Mouse (Mus musculus) lung, postnatal 0 days (tissue): ENCODE results near the gene Cmas. TPM values are rescaled to one million over a fixed set of nuclear protein-coding genes. Genes with fewer than 3 reads are reported as not detected.

Experiments
- ATAC-seq: fragments of 200-750 bp; cut with Nextera tagmentation; 2 replicates; pipeline ENCODE4 v1.8.0; 2017; ENCODE audit warnings: moderate library complexity
- DNase-seq: peaks from one replicate; pipeline ENCODE4 v3.0.0-alpha.2; 2016; ENCODE audit warnings: low spot score
- H3K27ac ChIP-seq: fragments of 300-500 bp; sonication (generic); 2 replicates; pipeline ENCODE4 v1.5.1; 2014; ENCODE audit warnings: antibody characterized with exemption, mild to moderate bottlenecking, low read length, mixed read lengths
- H3K27me3 ChIP-seq: fragments of 300-500 bp; sonication (generic); replicated peaks from 2 replicates; pipeline ENCODE4 v1.6.1; 2014; ENCODE audit warnings: low read length, mixed read lengths; ENCODE audit not compliant: insufficient read depth
- H3K36me3 ChIP-seq: fragments of 300-500 bp; sonication (generic); 2 replicates; pipeline ENCODE4 v1.6.1; 2014; ENCODE audit warnings: low read length, mixed read lengths; ENCODE audit not compliant: insufficient read depth
- H3K4me1 ChIP-seq: fragments of 300-500 bp; sonication (generic); 2 replicates; pipeline ENCODE4 v1.6.1; 2014; ENCODE audit warnings: antibody characterized with exemption, low read depth, low read length, mixed read lengths; ENCODE audit not compliant: insufficient read depth
- H3K4me2 ChIP-seq: fragments of 300-500 bp; sonication (generic); replicated peaks from 2 replicates; pipeline ENCODE4 v1.6.1; 2014; ENCODE audit warnings: low read depth, mild to moderate bottlenecking, low read length, moderate library complexity, mixed read lengths
- H3K4me3 ChIP-seq: fragments of 300-500 bp; sonication (generic); 2 replicates; pipeline ENCODE4 v1.5.1; 2014; ENCODE audit warnings: low read depth, low read length
- H3K9ac ChIP-seq: fragments of 300-500 bp; sonication (generic); replicated peaks from 2 replicates; pipeline ENCODE4 v1.6.1; 2014; ENCODE audit warnings: low read depth, mild to moderate bottlenecking
- H3K9me3 ChIP-seq: fragments of 300-500 bp; sonication (generic); 2 replicates; pipeline ENCODE4 v1.6.1; 2016; ENCODE audit warnings: low read length, mixed read lengths
- CTCF ChIP-seq: IDR thresholded peaks from 2 replicates; pipeline ENCODE4 v1.5.1; 2016; ENCODE audit warnings: antibody characterized with exemption, mild to moderate bottlenecking
- EP300 ChIP-seq: IDR thresholded peaks from 2 replicates; pipeline ENCODE4 v1.6.1; 2016; ENCODE audit warnings: antibody characterized with exemption, mild to moderate bottlenecking, control low read depth
- WGBS: fragments of 180-500 bp; shearing (Covaris S2); extraction: QIAGEN DNeasy Blood & Tissue Kit; methylation state at CpG from one replicate; pipeline ENCODE4 v1.1.7; 2014; 5-methylcytosine and 5-hydroxymethylcytosine counted together
- polyA plus RNA-seq: library from polyadenylated mRNA; unstranded; fragments of >200 nt; fragmentation: Nextera tagmentation; extraction: Ambion mirVana; gene quantifications from 2 replicates; pipeline ENCODE4 v1.2.1, GENCODE M21; 2015

The Cmas gene
- polyA plus RNA-seq, 1 experiment from 2014 or later: 53.5 TPM

GRCm38 (mm10) chr6:142776935-142777334 lies 20.4 kb downstream of the Cmas start:
- Histone ChIP-seq H3K4me3 (no peak overlapping the region), H3K4me1 (no peaks in the 10 kb centered on the region), H3K9me3 (no peaks in the 10 kb centered on the region), H3K9ac (no peak overlapping the region), H3K36me3 (peaks cover 22% of the 10 kb centered on the region; the same call in 1 of the 2 replicates), H3K27ac (no peak overlapping the region), H3K27me3 (no peaks in the 10 kb centered on the region), H3K4me2 (no peak overlapping the region)
- 64% methylated on average over 4 of the region's 4 CpGs for WGBS
- no peak for DNase-seq
- TF ChIP-seq EP300: no peak
- TF ChIP-seq CTCF: no peak
- ATAC-seq: no peak

GRCm38 (mm10) chr6:142779045-142779811 lies 22.7 kb downstream of the Cmas start:
- Histone ChIP-seq H3K4me1 (no peaks in the 10 kb centered on the region), H3K36me3 (peaks cover 13% of the 10 kb centered on the region; the same call in 1 of the 2 replicates), H3K9ac (no peak overlapping the region), H3K27me3 (no peaks in the 10 kb centered on the region), H3K9me3 (no peaks in the 10 kb centered on the region), H3K4me2 (no peak overlapping the region), H3K27ac (no peak overlapping the region), H3K4me3 (no peak overlapping the region)
- ATAC-seq (peak; percentile 44; the same call in 1 of the 2 replicates), DNase-seq (peak; percentile 68)
- TF ChIP-seq CTCF (peak; percentile 73), EP300 (no peak)
- WGBS: 40% methylated on average over 11 of the region's 11 CpGs

GRCm38 (mm10) chr6:142779812-142780573 lies 23.5 kb downstream of the Cmas start:
- no peak overlapping the region for H3K4me3 ChIP-seq

GRCm38 (mm10) chr6:142780574-142781033 lies 24.1 kb downstream of the Cmas start:
- no peak overlapping the region for H3K9ac ChIP-seq
- TF ChIP-seq CTCF (no peak), EP300 (no peak)
- H3K4me3 ChIP-seq: no peak overlapping the region
- no peak overlapping the region for H3K4me2 ChIP-seq
- peaks cover 5% of the 10 kb centered on the region; the same call in 1 of the 2 replicates for H3K36me3 ChIP-seq
- H3K4me1 ChIP-seq: no peaks in the 10 kb centered on the region
- 81% methylated on average over 4 of the region's 4 CpGs for WGBS
- H3K27me3 ChIP-seq: no peaks in the 10 kb centered on the region
- ATAC-seq (no peak), DNase-seq (no peak)
- no peak overlapping the region for H3K27ac ChIP-seq
- H3K9me3 ChIP-seq: no peaks in the 10 kb centered on the region

More at GRCm38 (mm10) chr6:142779812-142780573, 23.5 kb downstream of the Cmas start:
- Histone ChIP-seq H3K4me2 (no peak overlapping the region), H3K36me3 (peaks cover 5% of the 10 kb centered on the region; the same call in 1 of the 2 replicates), H3K4me1 (no peaks in the 10 kb centered on the region), H3K27me3 (no peaks in the 10 kb centered on the region), H3K9me3 (no peaks in the 10 kb centered on the region), H3K9ac (no peak overlapping the region), H3K27ac (no peak overlapping the region)
- ATAC-seq: no peak
- 66% methylated on average over 14 of the region's 14 CpGs for WGBS
- no peak for DNase-seq
- TF ChIP-seq EP300 (no peak), CTCF (no peak)

GRCm38 (mm10) chr6:142781286-142781685 lies 24.8 kb downstream of the Cmas start:
- TF ChIP-seq EP300: no peak
- TF ChIP-seq CTCF: no peak
- no peak overlapping the region for H3K9ac ChIP-seq
- peaks cover 5% of the 10 kb centered on the region; the same call in 1 of the 2 replicates for H3K36me3 ChIP-seq
- H3K27ac ChIP-seq: no peak overlapping the region
- no peak overlapping the region for H3K4me2 ChIP-seq
- no peaks in the 10 kb centered on the region for H3K9me3 ChIP-seq
- DNase-seq: no peak
- no peak for ATAC-seq
- no peaks in the 10 kb centered on the region for H3K27me3 ChIP-seq
- H3K4me1 ChIP-seq: no peaks in the 10 kb centered on the region
- H3K4me3 ChIP-seq: no peak overlapping the region
- WGBS: 83% methylated on average over 7 of the region's 7 CpGs

GRCm38 (mm10) chr6:142785343-142785742 lies 28.9 kb downstream of the Cmas start:
- Histone ChIP-seq H3K4me3 (no peak overlapping the region), H3K27me3 (no peaks in the 10 kb centered on the region), H3K9ac (no peak overlapping the region), H3K36me3 (no peaks in the 10 kb centered on the region), H3K9me3 (no peaks in the 10 kb centered on the region), H3K4me2 (no peak overlapping the region), H3K4me1 (no peaks in the 10 kb centered on the region), H3K27ac (no peak overlapping the region)
- DNase-seq (peak; percentile 57), ATAC-seq (no peak)
- WGBS: 34% methylated on average over 4 of the region's 4 CpGs
- no peak for TF ChIP-seq EP300
- peak; percentile 82 for TF ChIP-seq CTCF
